Mouse (Mus musculus) embryonic facial prominence, embryonic 13.5 days (tissue): ENCODE data around the gene Plcg1. TPM values are rescaled to one million over a fixed set of nuclear protein-coding genes. Genes with fewer than 3 reads are reported as not detected.

Source experiments
- ATAC-seq: fragments of 200-750 bp; cut with Nextera tagmentation; 2 replicates; pipeline ENCODE4 v1.8.0; 2017; ENCODE audit warnings: low read depth; ENCODE audit not compliant: insufficient number of reproducible peaks, insufficient read depth, low FRiP score, low TSS enrichment
- H3K27ac ChIP-seq: fragments of 300-500 bp; sonication (generic); 2 replicates; pipeline ENCODE4 v1.5.1; 2015; ENCODE audit warnings: moderate library complexity, mild to moderate bottlenecking, inconsistent platforms
- H3K27me3 ChIP-seq: fragments of 300-500 bp; sonication (generic); 2 replicates; pipeline ENCODE4 v1.6.1; 2015; ENCODE audit warnings: mild to moderate bottlenecking, inconsistent platforms
- H3K36me3 ChIP-seq: fragments of 300-500 bp; sonication (generic); 2 replicates; pipeline ENCODE4 v1.6.1; 2015; ENCODE audit warnings: mild to moderate bottlenecking, inconsistent platforms
- H3K4me1 ChIP-seq: fragments of 300-500 bp; sonication (generic); 2 replicates; pipeline ENCODE4 v1.6.1; 2015; ENCODE audit warnings: inconsistent platforms
- H3K4me2 ChIP-seq: fragments of 300-500 bp; sonication (generic); 2 replicates; pipeline ENCODE4 v1.6.1; 2015; ENCODE audit warnings: moderate library complexity, mild to moderate bottlenecking, inconsistent platforms
- H3K4me3 ChIP-seq: fragments of 300-500 bp; sonication (generic); 2 replicates; pipeline ENCODE4 v1.5.1; 2015; ENCODE audit warnings: mild to moderate bottlenecking, inconsistent platforms
- H3K9ac ChIP-seq: fragments of 300-500 bp; sonication (generic); 2 replicates; pipeline ENCODE4 v1.6.1; 2015; ENCODE audit warnings: mild to moderate bottlenecking, inconsistent platforms
- H3K9me3 ChIP-seq: fragments of 300-500 bp; sonication (generic); 2 replicates; pipeline ENCODE4 v1.6.1; 2016; ENCODE audit warnings: inconsistent platforms
- whole genome bisulfite sequencing: fragments of 180-500 bp; shearing (Covaris S2); methylation state at CpG from one replicate; pipeline ENCODE4 v1.1.7; 2015; ENCODE audit warnings: mixed read lengths; 5-methylcytosine and 5-hydroxymethylcytosine counted together
- polyA plus RNA-seq: library from polyadenylated mRNA; unstranded; fragments of >200 nt; fragmentation: Nextera tagmentation; extraction: Ambion mirVana; gene quantifications from 2 replicates; pipeline ENCODE4 v1.2.1, GENCODE M21; 2015

Gene Plcg1
- polyA plus RNA-seq: 63.9 and 64.0 TPM in 2 replicates

- H3K27ac ChIP-seq: peak within 1 kb of the TSS; percentile 96
- H3K27me3 ChIP-seq: no peaks in the 10 kb centered on the region
- WGBS: under 1% methylated on average over 78 of the region's 99 CpGs
- peaks cover 26% of the 10 kb centered on the region for H3K36me3 ChIP-seq
- peaks cover 48% of the 10 kb centered on the region for H3K4me1 ChIP-seq
- ATAC-seq: peak; percentile 94
- no peaks in the 10 kb centered on the region for H3K9me3 ChIP-seq
- H3K4me2 ChIP-seq: peak within 1 kb of the TSS; percentile 89
- peak within 1 kb of the TSS; percentile 87 for H3K4me3 ChIP-seq
- peak within 1 kb of the TSS; percentile 99 for H3K9ac ChIP-seq
These were observed at the start of gene Plcg1 for GRCm38 (mm10) chr2:160731117-160731838. Plcg1 (plus strand) TSS chr2:160731300.

- no peak overlapping the region for H3K4me3 ChIP-seq
- WGBS: 82% methylated on average over 5 of the region's 5 CpGs
- no peak for ATAC-seq
- no peak overlapping the region for H3K9ac ChIP-seq
- no peak overlapping the region for H3K27ac ChIP-seq
- H3K9me3 ChIP-seq: no peaks in the 10 kb centered on the region
- H3K4me2 ChIP-seq: no peak overlapping the region
- no peaks in the 10 kb centered on the region for H3K27me3 ChIP-seq
- H3K36me3 ChIP-seq: peaks cover 67% of the 10 kb centered on the region
- H3K4me1 ChIP-seq: no peaks in the 10 kb centered on the region
These were observed 30.8 kb upstream of the Plcg1 start for GRCm38 (mm10) chr2:160700271-160700670.

DNA sequence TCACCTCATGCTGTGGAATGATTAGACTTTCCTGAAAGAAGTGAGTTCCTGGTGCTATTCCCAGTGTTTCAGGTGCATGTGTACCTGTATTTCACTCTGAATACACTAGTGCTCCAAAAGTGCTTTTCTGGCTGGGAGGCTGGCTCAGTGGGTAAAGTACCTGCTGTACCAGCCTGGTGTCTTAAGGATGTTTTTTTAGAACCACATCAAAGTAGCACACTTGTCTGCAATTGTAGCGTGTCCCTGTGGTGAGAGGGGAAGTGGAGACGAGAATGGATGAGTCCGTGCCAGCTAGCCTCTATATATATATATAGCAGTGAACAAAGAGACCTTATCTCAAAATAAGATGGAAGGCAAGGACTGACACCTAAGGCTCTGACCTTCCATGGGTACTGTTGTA lies 29.5 kb upstream of the Plcg1 start:
- Histone ChIP-seq H3K4me2 (no peak overlapping the region), H3K36me3 (peaks cover 70% of the 10 kb centered on the region), H3K9me3 (no peaks in the 10 kb centered on the region), H3K27ac (no peak overlapping the region), H3K27me3 (no peaks in the 10 kb centered on the region), H3K4me3 (no peak overlapping the region), H3K9ac (no peak overlapping the region), H3K4me1 (no peaks in the 10 kb centered on the region)
- no peak for ATAC-seq
- 77% methylated on average over 3 of the region's 3 CpGs for WGBS

DNA sequence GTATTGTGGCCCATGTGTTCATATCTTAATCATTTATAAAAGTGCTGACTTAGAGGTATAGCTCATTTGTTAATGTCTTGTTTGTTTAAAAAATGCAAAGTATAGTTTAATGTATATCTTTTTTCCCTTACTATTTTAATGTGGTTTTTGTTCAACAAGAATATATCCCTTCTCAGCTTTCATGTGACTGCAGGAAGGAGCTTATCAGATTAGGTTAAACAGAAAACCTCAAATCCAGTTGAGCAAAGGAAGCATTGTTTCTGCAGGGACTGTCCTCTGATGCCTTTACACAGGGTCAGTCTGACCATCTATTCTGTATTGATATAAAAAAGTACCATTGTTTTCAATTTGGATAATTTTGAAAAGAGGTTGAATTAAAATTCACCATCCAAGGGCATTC lies 28.3 kb upstream of the Plcg1 start:
- H3K4me2 ChIP-seq: no peak overlapping the region
- no peaks in the 10 kb centered on the region for H3K4me1 ChIP-seq
- no peak overlapping the region for H3K4me3 ChIP-seq
- no peaks in the 10 kb centered on the region for H3K9me3 ChIP-seq
- peaks cover 74% of the 10 kb centered on the region for H3K36me3 ChIP-seq
- ATAC-seq: no peak
- no peak overlapping the region for H3K9ac ChIP-seq
- H3K27me3 ChIP-seq: no peaks in the 10 kb centered on the region
- H3K27ac ChIP-seq: no peak overlapping the region

GRCm38 (mm10) chr2:160707673-160708072 lies 23.4 kb upstream of the Plcg1 start:
- WGBS: 90% methylated on average over 3 of the region's 3 CpGs
- Histone ChIP-seq H3K9me3 (no peaks in the 10 kb centered on the region), H3K27me3 (no peaks in the 10 kb centered on the region), H3K4me2 (no peak overlapping the region), H3K4me1 (no peaks in the 10 kb centered on the region), H3K36me3 (peaks cover 78% of the 10 kb centered on the region), H3K4me3 (no peak overlapping the region), H3K9ac (no peak overlapping the region), H3K27ac (no peak overlapping the region)
- ATAC-seq: no peak

DNA sequence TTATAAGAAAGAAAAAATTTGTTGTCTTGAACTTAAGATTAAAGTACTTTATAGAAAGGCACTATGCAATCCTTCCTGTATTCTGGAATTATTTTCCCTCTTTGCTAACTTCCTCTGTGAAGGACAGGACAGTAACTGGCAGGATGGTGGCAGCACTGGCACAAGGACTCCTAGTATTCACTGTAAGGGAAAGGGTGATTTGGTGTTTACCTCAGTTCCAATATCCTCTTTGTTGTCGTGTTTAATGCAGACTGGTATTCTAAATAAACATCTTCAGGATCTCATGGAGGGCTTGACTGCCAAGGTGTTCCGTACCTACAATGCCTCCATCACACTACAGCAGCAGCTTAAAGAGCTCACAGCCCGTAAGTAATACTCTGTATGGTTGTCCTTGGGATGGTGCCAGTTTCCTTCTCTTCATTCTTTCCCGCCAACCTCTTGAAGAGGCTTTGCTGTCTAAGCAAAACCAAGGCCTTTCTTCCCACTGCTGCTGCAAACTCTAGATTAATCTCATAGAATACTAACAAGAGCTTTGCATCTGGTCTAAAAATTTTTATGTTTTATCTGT lies 15.6 kb upstream of the Plcg1 start:
- Histone ChIP-seq H3K9me3 (no peaks in the 10 kb centered on the region), H3K9ac (no peak overlapping the region), H3K36me3 (peaks cover 92% of the 10 kb centered on the region), H3K4me2 (no peak overlapping the region), H3K4me3 (no peak overlapping the region), H3K27ac (no peak overlapping the region), H3K4me1 (no peaks in the 10 kb centered on the region), H3K27me3 (no peaks in the 10 kb centered on the region)
- WGBS: 87% methylated on average over 4 of the region's 4 CpGs
- ATAC-seq: no peak

DNA sequence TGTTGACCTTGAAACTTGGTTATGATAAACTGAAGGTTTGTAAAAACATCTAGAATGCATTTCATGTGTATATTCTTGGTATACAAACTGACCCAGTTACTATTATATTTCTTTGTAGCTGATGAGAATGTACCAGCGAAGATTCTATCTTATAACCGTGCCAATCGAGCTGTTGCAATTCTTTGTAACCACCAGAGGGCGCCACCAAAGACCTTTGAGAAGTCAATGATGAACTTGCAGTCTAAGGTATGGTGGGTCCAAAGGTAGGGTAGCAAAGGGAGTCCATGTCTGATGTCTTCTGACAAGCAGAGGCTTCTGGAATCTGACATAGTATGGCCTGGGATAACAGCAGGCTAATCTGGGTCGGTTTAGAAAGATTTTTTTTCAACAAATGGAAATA lies 13.8 kb upstream of the Plcg1 start:
- Histone ChIP-seq H3K9ac (no peak overlapping the region), H3K27me3 (no peaks in the 10 kb centered on the region), H3K4me2 (no peak overlapping the region), H3K27ac (no peak overlapping the region), H3K9me3 (no peaks in the 10 kb centered on the region), H3K4me3 (no peak overlapping the region), H3K36me3 (peaks cover 93% of the 10 kb centered on the region), H3K4me1 (no peaks in the 10 kb centered on the region)
- WGBS: 75% methylated on average over 5 of the region's 5 CpGs
- ATAC-seq: no peak

DNA sequence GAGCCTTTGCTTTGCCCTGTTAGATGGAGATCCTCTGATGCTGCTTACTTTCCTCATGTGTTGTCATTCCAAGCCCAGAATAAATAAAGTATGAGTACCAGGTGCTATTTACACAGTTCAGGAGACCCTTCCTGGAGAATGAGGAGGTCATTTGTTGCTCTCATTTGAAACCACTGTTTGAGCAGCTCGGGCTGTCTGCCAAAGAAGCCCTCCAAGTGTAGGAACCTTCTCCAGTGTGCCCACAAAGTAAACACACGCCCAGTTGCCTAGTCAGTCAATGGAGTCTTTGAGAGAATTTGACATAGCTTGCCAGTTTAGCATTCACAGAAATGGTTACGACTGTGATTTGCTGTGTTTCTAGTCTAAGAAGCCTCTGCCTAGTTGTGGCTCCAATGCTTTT lies 12.3 kb upstream of the Plcg1 start:
- ATAC-seq: no peak
- no peak overlapping the region for H3K9ac ChIP-seq
- WGBS: 88% methylated on average over 3 of the region's 3 CpGs

DNA sequence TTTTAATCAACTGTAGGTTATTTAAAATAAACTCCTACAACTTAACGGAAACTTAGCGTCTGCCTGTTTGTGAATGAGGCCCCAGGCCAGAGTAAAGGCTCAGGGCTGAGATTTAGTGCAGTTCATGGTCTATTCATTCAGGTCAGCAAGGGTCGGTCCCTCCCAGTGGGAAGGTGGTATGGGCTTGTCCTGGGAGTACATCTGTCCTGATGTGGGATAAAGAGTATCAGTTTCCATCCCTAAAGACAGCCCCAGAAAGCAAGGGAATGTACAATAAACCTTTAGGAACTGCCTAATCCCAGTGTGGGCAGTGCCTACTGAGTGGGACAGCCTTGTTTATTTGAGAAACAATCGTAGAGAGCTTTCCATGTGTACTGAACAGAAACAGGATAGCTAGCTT lies 8.4 kb upstream of the Plcg1 start:
- 77% methylated on average over 4 of the region's 4 CpGs for WGBS
- H3K4me1 ChIP-seq: no peaks in the 10 kb centered on the region
- no peak overlapping the region for H3K27ac ChIP-seq
- H3K4me2 ChIP-seq: no peak overlapping the region
- H3K9ac ChIP-seq: no peak overlapping the region
- H3K36me3 ChIP-seq: peaks cover 73% of the 10 kb centered on the region
- H3K9me3 ChIP-seq: no peaks in the 10 kb centered on the region
- no peak for ATAC-seq
- no peaks in the 10 kb centered on the region for H3K27me3 ChIP-seq
- no peak overlapping the region for H3K4me3 ChIP-seq

More for the DNA sequence above, 12.3 kb upstream of the Plcg1 start:
- Histone ChIP-seq H3K27ac (no peak overlapping the region), H3K4me2 (no peak overlapping the region), H3K36me3 (peaks cover 93% of the 10 kb centered on the region), H3K9me3 (no peaks in the 10 kb centered on the region), H3K4me1 (no peaks in the 10 kb centered on the region), H3K4me3 (no peak overlapping the region), H3K27me3 (no peaks in the 10 kb centered on the region)

DNA sequence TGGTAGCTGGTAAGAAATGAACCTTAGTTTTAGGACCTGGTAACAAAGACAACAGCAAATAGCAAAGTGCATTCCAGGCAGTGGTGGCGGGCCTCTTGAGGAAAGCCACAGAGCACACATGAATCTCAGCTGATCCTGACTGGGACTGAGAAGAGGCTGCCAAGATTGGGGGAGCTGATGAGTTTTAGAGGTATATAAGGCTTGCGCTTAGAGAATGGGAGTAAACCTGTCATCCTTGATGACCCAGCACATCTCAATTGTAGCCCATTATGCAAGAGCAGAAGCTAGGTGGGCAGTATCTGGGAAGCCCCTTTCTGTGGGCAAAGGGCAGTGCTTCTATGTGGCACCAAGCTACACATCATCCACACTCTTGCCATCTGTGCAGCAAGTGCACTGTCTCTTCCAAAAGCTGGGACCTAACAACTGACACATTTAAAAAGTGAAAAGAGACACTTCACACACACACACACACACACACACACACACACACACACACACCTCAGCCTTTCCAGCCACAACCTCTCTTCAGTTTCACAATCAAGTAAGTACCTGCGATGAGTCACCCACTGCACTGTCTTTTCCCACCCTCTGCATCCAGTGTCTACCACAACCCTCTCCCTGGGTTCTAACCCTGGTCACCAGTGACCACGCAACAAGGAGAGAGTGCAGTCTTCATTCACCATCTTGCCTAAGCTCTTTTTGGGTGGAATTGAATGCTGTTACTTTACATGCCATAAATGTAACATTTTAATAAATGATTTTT lies 7.3 kb upstream of the Plcg1 start:
- no peak overlapping the region for H3K9ac ChIP-seq
- H3K9me3 ChIP-seq: no peaks in the 10 kb centered on the region
- H3K4me1 ChIP-seq: no peaks in the 10 kb centered on the region
- ATAC-seq: no peak
- H3K36me3 ChIP-seq: peaks cover 63% of the 10 kb centered on the region
- no peak overlapping the region for H3K4me3 ChIP-seq
- H3K27me3 ChIP-seq: no peaks in the 10 kb centered on the region
- WGBS: 92% methylated on average over 4 of the region's 4 CpGs
- H3K27ac ChIP-seq: no peak overlapping the region
- no peak overlapping the region for H3K4me2 ChIP-seq

GRCm38 (mm10) chr2:160724536-160724935 lies 6.6 kb upstream of the Plcg1 start:
- no peaks in the 10 kb centered on the region for H3K9me3 ChIP-seq
- no peak overlapping the region for H3K27ac ChIP-seq
- H3K4me2 ChIP-seq: no peak overlapping the region
- H3K36me3 ChIP-seq: peaks cover 56% of the 10 kb centered on the region
- ATAC-seq: no peak
- peaks cover 5% of the 10 kb centered on the region; the same call in 1 of the 2 replicates for H3K4me1 ChIP-seq
- no peak overlapping the region for H3K4me3 ChIP-seq
- no peaks in the 10 kb centered on the region for H3K27me3 ChIP-seq
- 91% methylated on average over 5 of the region's 5 CpGs for WGBS
- H3K9ac ChIP-seq: no peak overlapping the region
